Mouse (Mus musculus): Measurements from ENCODE around the gene Tenm2. TPM values are rescaled to one million over a fixed set of nuclear protein-coding genes. Genes with fewer than 3 reads are reported as not detected.
A peak's percentile ranks its signal among the peaks of the same experiment; 100 is the strongest.

Tenm2 gene
- polyA plus RNA-seq, 1 experiment from 2014 or later, result 0.06 TPM

- H3K27me3 ChIP-seq, result peaks cover 17% of the 10 kb centered on the region
- in situ Hi-C loops (cut with MboI; ENCODE audit: low pct_unique_long_range_greater_than_20kb), result no loop called here
- ChIA-PET POLR2A (no interaction called here), CTCF (no interaction called here)
- ATAC-seq (no peak), DNase-seq (ENCODE audit: low read depth, low spot score) (no peak)
- TF ChIP-seq CTCF (IDR thresholded peaks at IDR 0.05), result no peak
Observed at GRCm38 (mm10) chr11:37076989-37077598, 158.7 kb downstream of the Tenm2 start.

GRCm38 (mm10) chr11:37075349-37075748 lies 160.4 kb downstream of the Tenm2 start:
- TF ChIP-seq CTCF (IDR thresholded peaks at IDR 0.05), result no peak
- ChIA-PET CTCF (interaction anchor here (1.0 kb wide), 1 partner anchor 27 kb away, joined by 3 read pairs; no protein-coding TSS in a partner anchor), POLR2A (no interaction called here)
- in situ Hi-C loops (cut with MboI; ENCODE audit: low pct_unique_long_range_greater_than_20kb), result no loop called here
- ATAC-seq (no peak), DNase-seq (ENCODE audit: low read depth, low spot score) (no peak)
- peaks cover 13% of the 10 kb centered on the region for H3K27me3 ChIP-seq

GRCm38 (mm10) chr11:37065459-37065858 lies 170.3 kb downstream of the Tenm2 start:
- DNase-seq (ENCODE audit: low read depth, low spot score), result no peak
- peaks cover 6% of the 10 kb centered on the region for H3K27me3 ChIP-seq
- POLR2A ChIA-PET, result no interaction called here
- in situ Hi-C loops (cut with MboI; ENCODE audit: low pct_unique_long_range_greater_than_20kb), result no loop called here
- CTCF ChIA-PET, result no interaction called here
- TF ChIP-seq CTCF (IDR thresholded peaks at IDR 0.05), result no peak
- ATAC-seq, result no peak

- no peak for ATAC-seq
- POLR2A ChIA-PET, result no interaction called here
Observed at GRCm38 (mm10) chr11:37046671-37047070, 189.1 kb downstream of the Tenm2 start.

GRCm38 (mm10) chr11:37041259-37041658 lies 194.5 kb downstream of the Tenm2 start:
- in situ Hi-C loops (cut with MboI; ENCODE audit: low pct_unique_long_range_greater_than_20kb), result no loop called here
- ChIA-PET CTCF (interaction anchor here (1.7 kb wide), 1 partner anchor 17 kb away, joined by 5 read pairs; no protein-coding TSS in a partner anchor), POLR2A (no interaction called here)
- no peak for ATAC-seq
- no peak for DNase-seq (ENCODE audit: low read depth, low spot score)
- peaks cover 8% of the 10 kb centered on the region for H3K27me3 ChIP-seq
- TF ChIP-seq CTCF (IDR thresholded peaks at IDR 0.05), result no peak

More at GRCm38 (mm10) chr11:37046671-37047070, 189.1 kb downstream of the Tenm2 start:
- no peak for DNase-seq (ENCODE audit: low read depth, low spot score)
- in situ Hi-C loops (cut with MboI; ENCODE audit: low pct_unique_long_range_greater_than_20kb), result no loop called here
- peak; percentile 48 for TF ChIP-seq CTCF (IDR thresholded peaks at IDR 0.05)
- H3K27me3 ChIP-seq, result peaks cover 8% of the 10 kb centered on the region
- CTCF ChIA-PET, result no interaction called here

GRCm38 (mm10) chr11:37039283-37039682 lies 196.5 kb downstream of the Tenm2 start:
- H3K27me3 ChIP-seq, result peaks cover 3% of the 10 kb centered on the region
- ATAC-seq (no peak), DNase-seq (ENCODE audit: low read depth, low spot score) (no peak)
- in situ Hi-C loops (cut with MboI; ENCODE audit: low pct_unique_long_range_greater_than_20kb), result no loop called here
- ChIA-PET CTCF (no interaction called here), POLR2A (no interaction called here)
- no peak for TF ChIP-seq CTCF (IDR thresholded peaks at IDR 0.05)

GRCm38 (mm10) chr11:37031305-37032055 lies 204.3 kb downstream of the Tenm2 start:
- TF ChIP-seq CTCF (IDR thresholded peaks at IDR 0.05), result no peak
- in situ Hi-C loops (cut with MboI; ENCODE audit: low pct_unique_long_range_greater_than_20kb), result no loop called here
- ChIA-PET CTCF (no interaction called here), POLR2A (no interaction called here)
- DNase-seq (ENCODE audit: low read depth, low spot score) (no peak), ATAC-seq (no peak)
- H3K27me3 ChIP-seq, result peaks cover 19% of the 10 kb centered on the region

- in situ Hi-C loops (cut with MboI; ENCODE audit: low pct_unique_long_range_greater_than_20kb), result no loop called here
- no peak for DNase-seq (ENCODE audit: low read depth, low spot score)
- no peak for TF ChIP-seq CTCF (IDR thresholded peaks at IDR 0.05)
- POLR2A ChIA-PET, result no interaction called here
- CTCF ChIA-PET, result no interaction called here
- ATAC-seq, result no peak
- H3K27me3 ChIP-seq, result peaks cover 8% of the 10 kb centered on the region
Observed at GRCm38 (mm10) chr11:37011900-37012299, 223.9 kb downstream of the Tenm2 start.

GRCm38 (mm10) chr11:37009243-37009642 lies 226.5 kb downstream of the Tenm2 start:
- H3K27me3 ChIP-seq, result peaks cover 8% of the 10 kb centered on the region
- in situ Hi-C loops (cut with MboI; ENCODE audit: low pct_unique_long_range_greater_than_20kb), result no loop called here
- ATAC-seq (no peak), DNase-seq (ENCODE audit: low read depth, low spot score) (no peak)
- ChIA-PET CTCF (no interaction called here), POLR2A (no interaction called here)
- no peak for TF ChIP-seq CTCF (IDR thresholded peaks at IDR 0.05)

- DNase-seq (ENCODE audit: low read depth, low spot score), result no peak
- TF ChIP-seq CTCF (IDR thresholded peaks at IDR 0.05), result no peak
- CTCF ChIA-PET, result interaction anchor here (1.4 kb wide), 1 partner anchor 10 kb away, joined by 5 read pairs; no protein-coding TSS in a partner anchor
Observed at GRCm38 (mm10) chr11:36997668-36998067, 238.1 kb downstream of the Tenm2 start.

GRCm38 (mm10) chr11:36990895-36991294 lies 244.9 kb downstream of the Tenm2 start:
- ATAC-seq (no peak), DNase-seq (ENCODE audit: low read depth, low spot score) (no peak)
- CTCF ChIA-PET, result no interaction called here
- no peak for TF ChIP-seq CTCF (IDR thresholded peaks at IDR 0.05)
- POLR2A ChIA-PET, result no interaction called here
- in situ Hi-C loops (cut with MboI; ENCODE audit: low pct_unique_long_range_greater_than_20kb), result no loop called here
- H3K27me3 ChIP-seq, result no peaks in the 10 kb centered on the region

More at GRCm38 (mm10) chr11:36997668-36998067, 238.1 kb downstream of the Tenm2 start:
- H3K27me3 ChIP-seq, result no peaks in the 10 kb centered on the region
- ATAC-seq, result no peak
- POLR2A ChIA-PET, result no interaction called here
- in situ Hi-C loops (cut with MboI; ENCODE audit: low pct_unique_long_range_greater_than_20kb), result no loop called here

Measured in Patski (cell line).